Mouse (Mus musculus) heart, adult 8-10 months (tissue): ENCODE data around the gene Sema3g. TPM values are rescaled to one million over a fixed set of nuclear protein-coding genes. Genes with fewer than 3 reads are reported as not detected.
A peak's percentile ranks its signal among the peaks of the same experiment; 100 is the strongest.

Experiments used
- DNase-seq: peaks from one replicate; pipeline ENCODE4 v3.0.0; 2022; ENCODE audit warnings: low spot score
- total RNA-seq, 4 experiments: library from RNA; stranded (reverse); gene quantifications; 2 replicates each; pipeline ENCODE4 v1.2.4; 2022

Gene Sema3g
- total RNA-seq, 4 experiments from 2014 or later: 12.3 to 14.2 (median 13.2) TPM

- no peak for DNase-seq
These were observed 21.7 kb upstream of the Sema3g start for GRCm38 (mm10) chr14:31195968-31196367.

- DNase-seq: no peak
These were observed 19.8 kb upstream of the Sema3g start for GRCm38 (mm10) chr14:31197547-31198516.

GRCm38 (mm10) chr14:31199599-31199998, 18.1 kb upstream of the Sema3g start:
- no peak for DNase-seq

GRCm38 (mm10) chr14:31200038-31200437, 17.6 kb upstream of the Sema3g start:
- no peak for DNase-seq

- no peak for DNase-seq
These were observed 12.8 kb upstream of the Sema3g start for GRCm38 (mm10) chr14:31204844-31205243.

- no peak for DNase-seq
These were observed 12.5 kb upstream of the Sema3g start for GRCm38 (mm10) chr14:31205244-31205561.

GRCm38 (mm10) chr14:31205562-31206467, 11.8 kb upstream of the Sema3g start:
- no peak for DNase-seq

GRCm38 (mm10) chr14:31206472-31206981, 11.1 kb upstream of the Sema3g start:
- peak; percentile 92 for DNase-seq

GRCm38 (mm10) chr14:31207070-31207830, 10.4 kb upstream of the Sema3g start:
- no peak for DNase-seq

GRCm38 (mm10) chr14:31208084-31208483, 9.6 kb upstream of the Sema3g start, which contains the start of gene Tnnc1:
Gene Tnnc1 (plus strand): TSS chr14:31208312.
- no peak for DNase-seq

- peak; percentile 55 for DNase-seq
These were observed 8.5 kb upstream of the Sema3g start for GRCm38 (mm10) chr14:31209133-31209557.

GRCm38 (mm10) chr14:31211854-31212253, 5.8 kb upstream of the Sema3g start:
- no peak for DNase-seq

- DNase-seq: no peak
These were observed 5.2 kb upstream of the Sema3g start for GRCm38 (mm10) chr14:31212499-31212898.

- no peak for DNase-seq
These were observed 3.8 kb upstream of the Sema3g start for GRCm38 (mm10) chr14:31213868-31214267.

- DNase-seq: no peak
These were observed 3.0 kb upstream of the Sema3g start for GRCm38 (mm10) chr14:31214684-31215083.

GRCm38 (mm10) chr14:31215157-31216002, 2.3 kb upstream of the Sema3g start:
- peak; percentile 75 for DNase-seq

GRCm38 (mm10) chr14:31216846-31217245, 814 bp upstream of the Sema3g start, which contains the start of gene Nisch:
Gene Nisch (minus strand): TSS chr14:31216946.
- no peak for DNase-seq

- no peak for DNase-seq
These were observed 9.3 kb downstream of the Sema3g start for GRCm38 (mm10) chr14:31226978-31227377.

- DNase-seq: no peak
These were observed 10.6 kb downstream of the Sema3g start for GRCm38 (mm10) chr14:31228234-31228633.

GRCm38 (mm10) chr14:31230442-31230841, 12.8 kb downstream of the Sema3g start:
- no peak for DNase-seq
